Mouse (Mus musculus) activated CD4-positive, CD25-positive, alpha-beta regulatory T cell (primary cell): Measurements from ENCODE around the gene Slc25a17. TPM values are rescaled to one million over a fixed set of nuclear protein-coding genes. Genes with fewer than 3 reads are reported as not detected.

Experiments
- polyA plus RNA-seq, 2 experiments: library from polyadenylated mRNA; unstranded; fragments of 100-300 nt; shearing (Covaris generic); gene quantifications; one replicate each; pipeline ENCODE4 v1.2.1; 2017

Slc25a17 gene
- 10 to 100 TPM; 45.6 to 70.3 TPM for polyA plus RNA-seq

GRCm38 (mm10) chr15:81360345-81361021 lies at the start of gene Slc25a17:
Gene Slc25a17, minus strand, starts transcription at chr15:81360812.

GRCm38 (mm10) chr15:81408199-81408598 lies 47.6 kb upstream of the Slc25a17 start, which contains the start of gene Dnajb7:
Gene Dnajb7, minus strand, starts transcription at chr15:81408299.

GRCm38 (mm10) chr15:81399638-81400315 lies 39.2 kb upstream of the Slc25a17 start, which contains the start of the genes St13 and Xpnpep3:
Gene St13, minus strand, starts transcription at chr15:81400077.
Gene Xpnpep3, plus strand, starts transcription at chr15:81400138.

Other genes starting within 250 kb of the Slc25a17 start
- gene Mrtfa, start 170.1 kb downstream of the Slc25a17 start, polyA plus RNA-seq: 10 to 100 TPM; 73.0 to 81.7 TPM
- under 1 TPM in 1 of 2 experiments, not detected in 1; 0.07 TPM for gene Mchr1, start 125.3 kb downstream of the Slc25a17 start, polyA plus RNA-seq
- 100 to 1,000 TPM in 1 of 2 experiments, 10 to 100 TPM in 1; 92.2 to 103 TPM for gene St13, start 39.3 kb upstream of the Slc25a17 start, polyA plus RNA-seq
- 1 to 10 TPM; 4.9 to 8.4 TPM for gene Xpnpep3, start 39.3 kb upstream of the Slc25a17 start, polyA plus RNA-seq
- gene Dnajb7, start 47.5 kb upstream of the Slc25a17 start, polyA plus RNA-seq: 1 to 10 TPM in 1 of 2 experiments, under 1 TPM in 1; 0.73 to 1.9 TPM
- 100 to 1,000 TPM; 346 to 377 TPM for gene Rbx1, start 105.5 kb upstream of the Slc25a17 start, polyA plus RNA-seq
- 10 to 100 TPM; 26.0 to 46.0 TPM for gene Ep300, start 224.5 kb upstream of the Slc25a17 start, polyA plus RNA-seq